16 mouse cellular contexts compared by ENCODE assay signal in genomic region chr2:147007265-147007664, GRCm38 (mm10).
"Had no signal": no experiment of that assay in that cellular context is flagged by ENCODE, and none has a peak within 500 bp of the region (broad histone marks: within the 10 kb centered on the region; RNA-seq: fewer than 3 reads in every experiment).

No protein-coding gene starts in this region.

- H3K4me3 ChIP-seq: neural tube, embryonic 13.5 days; neural tube, embryonic 15.5 days; stomach, embryonic 15.5 days had no signal

- H3K36me3 ChIP-seq: neural tube, embryonic 13.5 days; neural tube, embryonic 15.5 days; stomach, embryonic 15.5 days had no signal

- H3K9ac ChIP-seq: neural tube, embryonic 13.5 days; neural tube, embryonic 15.5 days; stomach, embryonic 15.5 days had no signal

- H3K27ac ChIP-seq: neural tube, embryonic 13.5 days; neural tube, embryonic 15.5 days; stomach, embryonic 15.5 days; stomach, postnatal 0 days had no signal

- H3K9me3 ChIP-seq: neural tube, embryonic 13.5 days; neural tube, embryonic 15.5 days; stomach, embryonic 15.5 days had no signal

- H3K27me3 ChIP-seq: neural tube, embryonic 13.5 days; neural tube, embryonic 15.5 days; stomach, embryonic 15.5 days had no signal

- DNase-seq: retina, postnatal 1 day; right cerebral cortex, adult 18-20 months; right cerebral cortex, postnatal 14 days; right cerebral cortex, postnatal 25 days; right cerebral cortex, postnatal 4 days; spleen, adult 18-20 months; thymus, adult 18-20 months; thymus, adult 2 months; thymus, postnatal 14 days; thymus, postnatal 25 days; thymus, postnatal 36 days; thymus, postnatal 4 days had no signal
